Mouse (Mus musculus) embryo, embryonic 11 days (tissue): ENCODE measurements around the gene Clcn2.

Experiments
- DNase-seq: peaks from one replicate; pipeline ENCODE4 v3.0.0-alpha.2; 2015

Clcn2 gene

DNA sequence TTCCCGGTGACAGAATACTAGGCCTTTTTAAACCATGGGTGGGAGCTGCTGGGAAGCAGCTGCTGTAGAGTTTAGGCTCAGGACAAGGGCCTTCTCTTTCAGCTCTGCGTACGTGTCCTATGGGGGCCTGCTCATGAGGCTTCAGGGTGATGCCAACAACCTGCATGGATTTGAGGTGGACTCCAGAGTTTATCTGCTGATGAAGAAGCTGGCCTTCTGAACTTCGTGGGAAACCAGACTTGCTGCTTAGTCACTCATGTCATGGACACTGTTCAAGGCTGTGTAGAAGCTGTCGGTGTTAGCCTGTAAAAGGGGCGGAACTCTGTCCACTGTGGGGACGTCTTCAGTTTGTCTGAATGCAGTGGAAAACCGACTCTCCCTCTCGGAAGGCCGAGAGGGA, 4.3 kb upstream of the Clcn2 start:
- no peak for DNase-seq

GRCm38 (mm10) chr16:20717978-20718670, 578 bp upstream of the Clcn2 start:
- peak; percentile 38 for DNase-seq

DNA sequence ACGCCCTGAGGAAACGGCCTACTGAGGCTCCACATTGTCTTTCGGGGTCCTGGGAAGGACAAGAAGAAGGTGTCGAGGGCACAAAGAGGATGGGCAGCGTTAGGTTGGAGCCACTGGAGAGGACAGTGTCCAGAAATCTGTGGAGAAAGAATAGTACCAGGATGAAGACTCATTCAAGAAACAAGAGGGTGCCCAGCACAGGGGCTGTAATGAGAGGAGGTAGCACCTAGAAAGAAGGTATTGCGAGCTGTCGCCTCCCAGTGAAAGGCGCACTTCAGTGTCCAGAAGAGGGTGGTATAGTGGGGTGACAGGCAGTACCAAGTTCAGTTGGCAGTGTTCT, 735 bp downstream of the Clcn2 start:
- DNase-seq = no peak

- peak; percentile 94 for DNase-seq
These were observed 1.3 kb downstream of the Clcn2 start for GRCm38 (mm10) chr16:20715976-20716840.

GRCm38 (mm10) chr16:20715566-20715965, 2.0 kb downstream of the Clcn2 start:
- no peak for DNase-seq

DNA sequence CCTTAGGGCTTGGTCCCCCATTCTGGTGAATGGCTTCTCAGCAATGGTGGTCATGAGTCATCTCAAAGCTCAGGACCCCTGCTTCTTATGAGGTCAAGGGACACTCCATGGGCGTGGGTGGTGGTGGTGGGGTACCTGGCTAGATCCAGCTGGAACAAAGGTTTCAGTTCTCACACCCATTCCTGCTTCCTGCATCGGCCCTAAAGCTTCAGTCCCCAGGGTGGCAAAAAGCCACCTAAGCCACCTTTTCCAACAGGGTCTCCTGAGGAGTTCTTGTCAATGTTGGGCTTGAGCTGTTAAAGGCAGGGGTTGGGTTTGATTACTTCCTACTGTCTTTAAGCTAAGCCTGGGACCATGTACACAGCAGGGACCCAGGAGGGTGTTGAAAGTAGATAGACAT, 2.4 kb downstream of the Clcn2 start:
- DNase-seq = no peak

- DNase-seq = no peak
These were observed 3.1 kb downstream of the Clcn2 start for GRCm38 (mm10) chr16:20714307-20715080.

GRCm38 (mm10) chr16:20712889-20713288, 4.7 kb downstream of the Clcn2 start:
- no peak for DNase-seq

GRCm38 (mm10) chr16:20712190-20712589, 5.4 kb downstream of the Clcn2 start:
- no peak for DNase-seq

DNA sequence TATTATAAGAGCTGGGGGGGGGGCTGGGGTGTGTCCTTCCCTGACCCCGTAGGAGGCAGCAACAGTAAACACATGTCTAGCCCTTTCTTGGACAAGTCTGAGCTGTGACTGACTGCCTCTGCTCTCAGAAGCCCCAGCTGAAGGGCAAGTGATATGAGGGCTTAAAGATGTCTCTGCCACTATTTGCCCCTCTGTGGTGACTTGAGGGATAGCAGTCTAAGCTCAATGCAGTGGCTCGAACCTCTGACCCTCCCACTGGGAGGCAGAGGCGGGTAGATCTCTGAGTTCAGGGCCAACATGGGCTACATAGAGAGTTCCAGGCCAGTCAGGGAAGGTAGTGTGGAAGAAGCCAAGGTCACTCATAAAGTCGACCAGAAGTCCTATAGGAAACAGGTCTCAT, 6.7 kb downstream of the Clcn2 start:
- DNase-seq = no peak

DNA sequence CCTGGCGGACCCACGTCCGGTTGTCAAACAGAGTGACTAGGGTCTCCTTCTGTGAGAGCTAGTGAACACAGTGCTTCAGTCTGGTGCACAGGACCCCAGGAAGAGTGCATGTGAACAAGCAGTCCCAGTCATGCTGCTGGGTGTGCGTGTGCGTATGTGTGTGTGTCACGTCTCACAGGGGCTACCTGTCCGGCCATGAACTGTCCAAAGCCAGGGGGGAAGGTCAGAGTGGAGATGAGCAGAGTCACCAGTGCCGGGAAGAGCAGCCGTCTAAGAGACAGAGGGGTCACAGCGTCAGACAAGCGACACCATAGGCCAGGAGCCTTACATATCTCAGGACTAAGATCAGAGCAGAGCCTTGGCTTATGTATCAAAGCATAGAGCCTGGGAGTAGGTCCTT, 7.2 kb downstream of the Clcn2 start:
- no peak for DNase-seq

GRCm38 (mm10) chr16:20708939-20709734, 8.4 kb downstream of the Clcn2 start:
- DNase-seq = peak; percentile 81

- no peak for DNase-seq
These were observed 9.2 kb downstream of the Clcn2 start for GRCm38 (mm10) chr16:20708220-20708938.

DNA sequence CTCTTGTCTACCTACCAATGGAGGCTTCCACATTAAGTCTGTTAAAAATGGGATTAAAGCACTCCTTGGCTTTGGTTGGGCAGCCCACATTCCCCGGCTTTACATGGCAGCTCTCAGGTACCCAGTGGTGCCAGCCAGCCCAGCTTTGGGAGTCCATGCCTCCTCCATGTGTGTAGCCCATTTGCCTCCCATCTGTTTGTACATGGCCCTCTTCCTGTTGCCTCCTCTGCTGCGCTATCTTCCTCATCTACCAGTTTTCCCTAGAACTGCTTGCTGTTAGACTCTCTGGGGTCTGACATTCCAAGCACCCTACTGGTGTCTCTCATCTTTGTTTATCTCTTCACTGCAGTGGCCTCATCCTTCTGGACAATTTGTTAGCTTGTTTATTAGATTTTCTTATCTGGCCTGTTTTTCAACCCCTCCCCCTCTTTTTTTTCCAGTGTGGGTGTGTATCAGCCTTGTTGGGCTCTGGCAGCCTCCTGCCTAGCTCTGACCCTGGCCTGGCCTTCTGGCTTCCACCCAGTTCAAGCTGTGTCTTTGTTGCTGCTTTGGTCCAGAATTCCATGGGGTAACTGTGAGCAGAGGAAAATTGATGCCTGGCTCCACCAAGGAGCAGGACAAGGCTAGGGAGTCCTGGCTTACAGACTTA, 11.0 kb downstream of the Clcn2 start:
- DNase-seq = no peak

GRCm38 (mm10) chr16:20705786-20706185, 11.8 kb downstream of the Clcn2 start:
- no peak for DNase-seq

DNA sequence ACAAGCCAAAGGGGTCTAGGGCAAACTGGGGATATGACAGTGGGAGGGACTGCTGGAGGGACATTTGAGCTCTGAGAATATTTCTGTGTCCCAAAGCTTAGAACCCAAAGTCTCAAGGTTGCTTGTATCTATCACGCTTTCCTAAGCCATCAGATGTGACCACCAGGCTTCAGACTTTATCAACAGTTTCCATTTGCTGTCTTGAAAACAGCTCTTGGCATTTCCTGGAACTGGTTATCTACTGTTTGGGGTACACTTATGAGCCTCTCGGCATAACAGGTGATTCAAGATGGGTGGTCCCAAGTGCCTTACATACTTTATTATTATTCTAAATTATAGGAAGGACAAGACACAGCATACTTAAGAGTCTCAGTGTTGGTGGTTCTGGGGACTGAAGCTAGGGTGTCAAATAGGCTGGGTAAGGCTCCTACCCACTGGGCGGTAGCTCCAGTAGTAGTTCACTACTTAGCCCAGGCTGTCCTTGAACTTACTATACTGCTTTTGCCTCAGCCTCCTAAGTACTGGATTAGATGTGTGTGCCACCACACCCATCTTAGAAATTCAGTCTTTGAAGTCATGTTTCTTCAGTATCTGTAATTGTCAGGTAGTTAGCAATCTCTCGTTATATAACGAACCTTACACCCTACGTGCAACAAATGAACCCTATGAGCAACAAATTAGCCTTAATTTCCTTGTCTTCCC, 13.7 kb downstream of the Clcn2 start:
- no peak for DNase-seq

DNA sequence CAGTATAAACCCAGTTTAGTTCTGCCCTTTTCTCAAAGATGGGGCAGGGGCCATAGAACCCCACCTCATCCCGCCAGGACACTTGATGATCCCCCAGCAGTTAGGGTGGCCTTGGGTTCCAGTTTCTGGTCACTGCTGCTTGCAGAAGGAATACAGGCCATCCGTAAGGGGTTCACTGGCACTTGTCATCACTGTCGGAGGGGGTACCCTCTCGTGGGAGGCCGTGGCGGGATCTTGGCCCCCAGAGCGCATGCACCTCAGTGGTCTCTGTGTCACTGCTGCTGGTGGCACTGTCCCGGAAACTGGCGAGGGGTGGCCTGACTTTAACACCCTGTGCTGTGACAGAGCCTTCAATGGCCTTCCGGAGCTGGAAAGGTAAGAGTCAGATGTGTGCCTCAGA, 14.5 kb downstream of the Clcn2 start:
- DNase-seq = no peak

DNA sequence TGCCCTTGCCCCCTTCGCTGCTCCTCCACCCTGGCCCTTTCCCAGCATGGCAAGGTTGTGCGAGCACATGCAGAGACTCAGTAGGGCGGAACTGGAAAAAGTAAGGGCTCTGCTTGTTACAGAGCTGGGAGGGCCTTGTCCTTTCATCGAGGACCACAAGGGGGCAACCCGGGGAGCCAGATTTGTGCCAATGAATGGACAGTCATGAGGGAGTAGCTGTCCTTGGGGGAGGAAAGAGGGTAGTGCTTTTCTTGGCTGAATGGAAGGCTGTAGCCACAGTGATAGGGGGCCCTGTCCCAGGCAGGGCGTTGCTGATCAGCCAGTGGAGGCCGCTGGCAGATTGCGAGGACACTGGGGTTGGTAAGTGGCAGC, 15.0 kb downstream of the Clcn2 start:
- DNase-seq = peak; percentile 86

GRCm38 (mm10) chr16:20701729-20702521, 15.6 kb downstream of the Clcn2 start:
- DNase-seq = peak; percentile 40

- DNase-seq = no peak
These were observed 16.2 kb downstream of the Clcn2 start for GRCm38 (mm10) chr16:20701316-20701715.
